Mouse (Mus musculus): ENCODE data around the gene Mark4. TPM values are rescaled to one million over a fixed set of nuclear protein-coding genes. Genes with fewer than 3 reads are reported as not detected.

Mark4 gene
- polyA plus RNA-seq, 1 experiment from 2014 or later, result 16.4 TPM

DNA sequence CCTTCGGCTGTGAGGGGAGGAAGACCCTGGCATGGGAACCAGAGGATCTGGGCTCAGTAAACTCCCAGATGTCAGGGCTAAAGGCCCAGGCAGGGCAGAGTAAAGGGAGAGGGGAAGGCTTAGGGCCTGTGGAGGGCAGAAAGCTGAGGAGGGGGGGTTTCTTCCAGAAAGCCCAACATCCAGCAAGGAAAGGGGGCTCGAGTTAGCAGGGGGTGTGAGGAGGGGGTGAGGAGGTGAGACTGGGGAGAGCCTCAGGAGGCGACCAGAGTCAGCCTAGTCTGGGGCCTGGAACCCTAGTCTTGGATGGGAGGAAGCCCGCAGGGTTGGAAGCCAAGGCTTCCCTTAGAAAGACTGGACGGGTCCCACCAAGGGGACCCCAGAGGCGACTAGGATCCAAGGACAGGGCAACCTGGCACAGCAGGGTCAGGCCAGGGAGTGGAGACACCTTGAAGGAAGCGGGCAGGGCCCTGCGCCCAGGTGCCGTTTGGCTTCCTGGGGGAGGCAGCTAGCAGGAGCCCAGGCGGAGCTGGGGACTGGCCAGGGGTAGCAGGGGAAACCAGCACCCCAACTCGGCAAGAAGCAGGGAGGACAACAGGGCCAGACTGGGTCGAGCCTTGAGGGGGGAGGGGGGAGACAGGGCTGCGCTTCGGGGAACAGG, 1.1 kb downstream of the Mark4 start:
- H3K4me3 ChIP-seq (ENCODE audit: low read depth, low read length), result peak overlapping the region; percentile 99
- H3K36me3 ChIP-seq (ENCODE audit: control insufficient read depth, insufficient read depth, low read length), result peaks cover 2% of the 10 kb centered on the region; the same call in 1 of the 2 replicates
- H3K9ac ChIP-seq (ENCODE audit: low read length), result peak overlapping the region; percentile 79
- peaks cover 7% of the 10 kb centered on the region; the same call in 1 of the 2 replicates for H3K4me1 ChIP-seq (ENCODE audit: control insufficient read depth, insufficient read depth, low read length)
- H3K4me2 ChIP-seq (ENCODE audit: low read depth), result peak overlapping the region; percentile 96
- WGBS, result 9% methylated on average over 12 of the region's 14 CpGs
- no peak for DNase-seq (ENCODE audit: low spot score)
- peak; percentile 8; the same call in 1 of the 2 replicates for ATAC-seq (ENCODE audit: insufficient read depth, low FRiP score, low TSS enrichment)
- 0 out of 2 replicates have a peak overlapping the region, but pooled peaks have one; percentile 70 for H3K27ac ChIP-seq (ENCODE audit: low read depth, low read length)
- H3K27me3 ChIP-seq (ENCODE audit: control insufficient read depth, insufficient read depth, low read length), result no peaks in the 10 kb centered on the region
- H3K9me3 ChIP-seq (ENCODE audit: control insufficient read depth, low read length), result no peaks in the 10 kb centered on the region

- WGBS, result 94% methylated on average over 7 of the region's 7 CpGs
- H3K4me3 ChIP-seq (ENCODE audit: low read depth, low read length), result no peak overlapping the region; the same call in 1 of the 2 replicates
Observed at GRCm38 (mm10) chr7:19456628-19457027, 2.0 kb downstream of the Mark4 start.

DNA sequence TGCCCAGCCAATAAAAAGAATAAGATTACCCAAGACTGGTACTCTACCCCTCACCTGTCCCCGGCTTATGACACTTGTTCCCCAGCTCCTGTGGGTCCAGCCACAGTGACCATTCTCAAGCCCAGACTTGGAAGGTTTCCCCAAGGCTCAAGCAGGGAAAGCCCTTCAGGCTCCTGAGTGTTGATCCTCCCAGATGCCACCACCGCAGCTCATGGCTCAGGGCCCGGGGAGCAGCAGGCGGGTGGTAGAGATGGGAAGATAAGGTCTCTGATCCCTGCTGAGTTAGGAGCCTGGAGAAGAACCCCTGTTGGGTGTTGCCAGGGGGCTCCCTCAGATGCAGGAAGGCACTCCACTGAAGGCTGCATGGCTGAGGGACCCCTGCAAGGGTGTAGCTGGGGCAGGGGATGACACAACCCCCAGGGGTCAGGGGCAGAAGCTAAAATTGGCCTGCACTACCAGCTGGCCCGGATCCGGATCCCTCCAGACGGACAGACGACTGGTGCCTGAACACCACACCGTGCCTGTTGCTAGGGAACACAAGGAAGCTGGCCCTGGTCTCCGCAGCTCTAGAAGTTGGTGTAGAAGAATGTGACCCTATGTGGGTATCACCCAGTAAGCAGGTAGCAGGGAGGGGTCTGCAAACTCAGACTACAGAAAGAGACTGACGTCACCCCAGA, 2.7 kb downstream of the Mark4 start:
- Histone ChIP-seq H3K27ac (ENCODE audit: low read depth, low read length) (no peak overlapping the region), H3K9me3 (ENCODE audit: control insufficient read depth, low read length) (no peaks in the 10 kb centered on the region), H3K4me2 (ENCODE audit: low read depth) (0 out of 2 replicates have a peak overlapping the region, but pooled peaks have one; percentile 2), H3K9ac (ENCODE audit: low read length) (no peak overlapping the region), H3K4me3 (ENCODE audit: low read depth, low read length) (no peak overlapping the region), H3K27me3 (ENCODE audit: control insufficient read depth, insufficient read depth, low read length) (no peaks in the 10 kb centered on the region), H3K36me3 (ENCODE audit: control insufficient read depth, insufficient read depth, low read length) (peaks cover 10% of the 10 kb centered on the region), H3K4me1 (ENCODE audit: control insufficient read depth, insufficient read depth, low read length) (peaks cover 7% of the 10 kb centered on the region; the same call in 1 of the 2 replicates)
- ATAC-seq (ENCODE audit: insufficient read depth, low FRiP score, low TSS enrichment) (no peak), DNase-seq (ENCODE audit: low spot score) (no peak)
- 80% methylated on average over 11 of the region's 11 CpGs for WGBS

More at GRCm38 (mm10) chr7:19456628-19457027, 2.0 kb downstream of the Mark4 start:
- Histone ChIP-seq H3K9me3 (ENCODE audit: control insufficient read depth, low read length) (no peaks in the 10 kb centered on the region), H3K27me3 (ENCODE audit: control insufficient read depth, insufficient read depth, low read length) (no peaks in the 10 kb centered on the region), H3K4me1 (ENCODE audit: control insufficient read depth, insufficient read depth, low read length) (peaks cover 7% of the 10 kb centered on the region; the same call in 1 of the 2 replicates), H3K4me2 (ENCODE audit: low read depth) (peak overlapping the region; percentile 96; the same call in 1 of the 2 replicates), H3K36me3 (ENCODE audit: control insufficient read depth, insufficient read depth, low read length) (peaks cover 4% of the 10 kb centered on the region), H3K9ac (ENCODE audit: low read length) (no peak overlapping the region), H3K27ac (ENCODE audit: low read depth, low read length) (no peak overlapping the region)
- no peak for ATAC-seq (ENCODE audit: insufficient read depth, low FRiP score, low TSS enrichment)
- DNase-seq (ENCODE audit: low spot score), result no peak

DNA sequence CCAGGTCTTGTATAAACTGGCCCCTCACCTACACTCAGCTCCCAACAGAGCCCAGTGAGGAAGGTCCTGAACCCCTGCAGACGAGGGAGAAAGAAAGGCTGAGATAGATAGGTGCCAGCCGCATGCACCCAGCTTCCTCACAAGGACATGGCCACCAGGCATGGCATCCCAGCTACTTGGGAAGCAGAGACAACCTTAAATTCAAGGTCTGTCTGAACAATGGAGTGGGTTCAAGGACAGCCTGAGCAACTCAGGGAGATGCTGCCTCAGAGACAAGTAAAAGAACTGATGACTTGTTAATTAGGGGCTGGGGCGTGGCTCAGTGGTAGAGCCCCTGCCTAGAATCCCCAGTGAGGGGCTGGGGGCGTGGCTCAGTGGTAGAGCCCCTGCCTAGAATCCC, 3.4 kb downstream of the Mark4 start:
- no peaks in the 10 kb centered on the region for H3K9me3 ChIP-seq (ENCODE audit: control insufficient read depth, low read length)
- no peaks in the 10 kb centered on the region for H3K27me3 ChIP-seq (ENCODE audit: control insufficient read depth, insufficient read depth, low read length)
- peaks cover 7% of the 10 kb centered on the region; the same call in 1 of the 2 replicates for H3K4me1 ChIP-seq (ENCODE audit: control insufficient read depth, insufficient read depth, low read length)
- WGBS, result 95% methylated on average over 4 of the region's 4 CpGs
- no peak overlapping the region for H3K4me3 ChIP-seq (ENCODE audit: low read depth, low read length)
- no peak overlapping the region for H3K27ac ChIP-seq (ENCODE audit: low read depth, low read length)
- H3K9ac ChIP-seq (ENCODE audit: low read length), result no peak overlapping the region
- H3K36me3 ChIP-seq (ENCODE audit: control insufficient read depth, insufficient read depth, low read length), result peaks cover 10% of the 10 kb centered on the region
- no peak for DNase-seq (ENCODE audit: low spot score)
- no peak overlapping the region for H3K4me2 ChIP-seq (ENCODE audit: low read depth)
- ATAC-seq (ENCODE audit: insufficient read depth, low FRiP score, low TSS enrichment), result no peak

DNA sequence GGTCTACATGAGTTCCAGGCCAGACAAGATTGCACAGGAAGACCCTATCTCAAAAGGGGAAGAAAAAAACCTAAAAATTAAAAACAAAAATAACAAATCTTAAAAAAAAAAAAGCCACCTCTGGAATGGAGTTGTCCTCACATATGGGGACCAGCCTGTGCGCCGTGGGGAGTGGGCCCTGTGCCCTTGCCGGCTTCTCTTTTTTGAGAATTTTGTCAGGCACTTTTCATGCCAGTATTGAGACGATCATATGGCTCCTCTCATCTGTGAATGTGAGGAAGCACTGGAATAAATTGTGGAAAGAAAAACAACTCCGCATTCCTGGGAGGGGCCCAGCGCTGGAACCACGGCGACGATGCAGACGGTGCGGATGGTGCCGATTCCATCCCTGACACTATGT, 9.5 kb downstream of the Mark4 start:
- Histone ChIP-seq H3K27ac (ENCODE audit: low read depth, low read length) (no peak overlapping the region), H3K9me3 (ENCODE audit: control insufficient read depth, low read length) (no peaks in the 10 kb centered on the region), H3K4me1 (ENCODE audit: control insufficient read depth, insufficient read depth, low read length) (no peaks in the 10 kb centered on the region), H3K27me3 (ENCODE audit: control insufficient read depth, insufficient read depth, low read length) (no peaks in the 10 kb centered on the region), H3K4me2 (ENCODE audit: low read depth) (no peak overlapping the region), H3K36me3 (ENCODE audit: control insufficient read depth, insufficient read depth, low read length) (peaks cover 23% of the 10 kb centered on the region), H3K9ac (ENCODE audit: low read length) (no peak overlapping the region), H3K4me3 (ENCODE audit: low read depth, low read length) (no peak overlapping the region)
- ATAC-seq (ENCODE audit: insufficient read depth, low FRiP score, low TSS enrichment) (no peak), DNase-seq (ENCODE audit: low spot score) (no peak)
- WGBS, result 86% methylated on average over 12 of the region's 12 CpGs

DNA sequence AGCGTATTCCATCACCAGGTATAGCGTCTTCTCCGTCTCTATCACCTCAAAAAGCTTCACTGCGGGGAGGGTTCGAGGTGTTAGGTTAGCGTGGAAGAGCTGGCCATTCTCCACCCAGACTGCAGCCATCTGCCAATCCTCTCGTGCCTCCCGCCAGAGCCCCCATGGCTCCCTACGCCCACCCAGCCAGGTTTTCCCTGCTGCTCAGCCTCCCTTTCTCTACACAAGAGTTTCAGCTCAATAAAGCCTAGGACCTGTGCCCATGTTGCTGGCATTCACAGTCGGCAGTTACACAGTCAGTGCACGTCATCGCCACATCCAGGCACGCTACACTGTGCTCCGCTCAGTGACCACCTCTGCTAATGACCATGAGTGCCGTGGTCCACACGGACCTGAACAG, 10.9 kb downstream of the Mark4 start:
- no peak for ATAC-seq (ENCODE audit: insufficient read depth, low FRiP score, low TSS enrichment)
- H3K4me3 ChIP-seq (ENCODE audit: low read depth, low read length), result no peak overlapping the region
- no peak overlapping the region for H3K9ac ChIP-seq (ENCODE audit: low read length)
- H3K4me1 ChIP-seq (ENCODE audit: control insufficient read depth, insufficient read depth, low read length), result no peaks in the 10 kb centered on the region
- peaks cover 25% of the 10 kb centered on the region for H3K36me3 ChIP-seq (ENCODE audit: control insufficient read depth, insufficient read depth, low read length)
- 91% methylated on average over 16 of the region's 16 CpGs for WGBS
- no peaks in the 10 kb centered on the region for H3K9me3 ChIP-seq (ENCODE audit: control insufficient read depth, low read length)
- no peak overlapping the region for H3K4me2 ChIP-seq (ENCODE audit: low read depth)
- no peaks in the 10 kb centered on the region for H3K27me3 ChIP-seq (ENCODE audit: control insufficient read depth, insufficient read depth, low read length)
- no peak overlapping the region for H3K27ac ChIP-seq (ENCODE audit: low read depth, low read length)
- DNase-seq (ENCODE audit: low spot score), result no peak

- no peak for ATAC-seq (ENCODE audit: insufficient read depth, low FRiP score, low TSS enrichment)
- DNase-seq (ENCODE audit: low spot score), result no peak
- H3K27me3 ChIP-seq (ENCODE audit: control insufficient read depth, insufficient read depth, low read length), result no peaks in the 10 kb centered on the region
- H3K9me3 ChIP-seq (ENCODE audit: control insufficient read depth, low read length), result no peaks in the 10 kb centered on the region
- 87% methylated on average over 12 of the region's 12 CpGs for WGBS
- H3K4me1 ChIP-seq (ENCODE audit: control insufficient read depth, insufficient read depth, low read length), result no peaks in the 10 kb centered on the region
- H3K9ac ChIP-seq (ENCODE audit: low read length), result no peak overlapping the region
- no peak overlapping the region for H3K4me2 ChIP-seq (ENCODE audit: low read depth)
- H3K4me3 ChIP-seq (ENCODE audit: low read depth, low read length), result no peak overlapping the region
- no peak overlapping the region for H3K27ac ChIP-seq (ENCODE audit: low read depth, low read length)
- peaks cover 20% of the 10 kb centered on the region for H3K36me3 ChIP-seq (ENCODE audit: control insufficient read depth, insufficient read depth, low read length)
Observed at GRCm38 (mm10) chr7:19444801-19445200, 13.8 kb downstream of the Mark4 start.

DNA sequence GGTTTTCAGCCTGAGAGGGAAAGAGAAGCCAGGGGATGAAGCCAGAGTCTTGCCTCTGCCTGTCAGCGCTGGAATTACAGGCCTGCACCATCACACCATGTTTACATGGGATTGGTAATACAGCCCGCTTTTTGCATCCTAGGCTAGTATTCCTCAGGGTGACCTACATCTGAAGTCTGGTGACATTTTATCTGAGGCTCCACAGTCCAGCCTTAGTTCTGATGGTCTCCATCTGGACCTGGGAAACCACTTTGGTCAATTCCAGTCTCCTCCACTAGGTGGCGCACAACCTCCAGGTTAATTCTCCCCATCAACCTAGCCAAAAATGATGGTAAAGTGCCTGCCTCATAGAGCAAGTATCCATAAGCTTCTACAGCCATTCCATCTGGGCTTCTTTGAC, 15.3 kb downstream of the Mark4 start:
- Histone ChIP-seq H3K9ac (ENCODE audit: low read length) (no peak overlapping the region), H3K27me3 (ENCODE audit: control insufficient read depth, insufficient read depth, low read length) (no peaks in the 10 kb centered on the region), H3K9me3 (ENCODE audit: control insufficient read depth, low read length) (no peaks in the 10 kb centered on the region), H3K4me3 (ENCODE audit: low read depth, low read length) (no peak overlapping the region), H3K36me3 (ENCODE audit: control insufficient read depth, insufficient read depth, low read length) (peaks cover 15% of the 10 kb centered on the region), H3K4me2 (ENCODE audit: low read depth) (no peak overlapping the region), H3K27ac (ENCODE audit: low read depth, low read length) (no peak overlapping the region), H3K4me1 (ENCODE audit: control insufficient read depth, insufficient read depth, low read length) (no peaks in the 10 kb centered on the region)
- ATAC-seq (ENCODE audit: insufficient read depth, low FRiP score, low TSS enrichment), result no peak
- WGBS, result 49% methylated on average over 3 of the region's 3 CpGs
- peak; percentile 78 for DNase-seq (ENCODE audit: low spot score)

Measured in neural tube, embryonic 11.5 days (tissue).